Mouse (Mus musculus) spleen, adult 2 months (tissue): ENCODE measurements around the gene Sorcs3.

Experiments used
- CTCF ChIP-seq: fragments of 200-500 bp; IDR thresholded peaks from 2 replicates; pipeline ENCODE4 v1.5.1; 2011; ENCODE audit warnings: mild to moderate bottlenecking, inconsistent platforms; ENCODE audit not compliant: insufficient read depth, insufficient read length, insufficient replicate concordance; ENCODE audit errors: extremely low read depth
- POLR2A ChIP-seq: fragments of 200-500 bp; IDR thresholded peaks from 2 replicates; pipeline ENCODE4 v1.6.1; 2011; ENCODE audit warnings: low read depth, low read length, inconsistent platforms

DNA sequence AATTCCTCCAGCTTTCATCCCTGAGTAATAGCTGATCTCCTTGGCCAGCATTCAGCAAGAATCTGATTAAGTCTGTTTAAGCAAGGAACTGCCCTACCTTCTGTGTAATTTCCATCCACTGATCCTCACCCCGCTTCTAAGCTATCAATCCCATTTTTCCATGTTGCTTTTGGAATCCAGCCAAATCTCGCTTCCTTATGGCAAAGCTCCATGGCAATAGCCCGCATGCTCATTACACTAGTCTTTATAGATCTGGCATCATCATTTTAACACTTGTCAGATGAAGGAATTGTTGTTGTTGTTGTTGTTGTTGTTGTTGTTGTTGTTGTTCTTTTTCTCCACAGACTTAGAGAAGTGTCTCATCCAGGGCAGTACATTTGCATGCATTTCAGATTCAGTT lies 277.1 kb downstream of the Sorcs3 start:
- TF ChIP-seq CTCF, result no peak
- TF ChIP-seq POLR2A, result no peak
